Mouse (Mus musculus): ENCODE results near the gene Ptch1. TPM values are rescaled to one million over a fixed set of nuclear protein-coding genes. Genes with fewer than 3 reads are reported as not detected.

Ptch1 gene
- polyA plus RNA-seq, 1 experiment from 2014 or later, result 21.0 TPM

- H3K9me3 ChIP-seq, result no peaks in the 10 kb centered on the region
- peaks cover 100% of the 10 kb centered on the region for H3K4me1 ChIP-seq
- H3K4me3 ChIP-seq, result peak overlapping the region; percentile 25
- peaks cover 61% of the 10 kb centered on the region for H3K27me3 ChIP-seq (ENCODE audit: poor library complexity, severe bottlenecking)
- H3K27ac ChIP-seq, result peak overlapping the region; percentile 45; the same call in 1 of the 2 replicates
- H3K36me3 ChIP-seq (replicated peaks), result peaks cover 37% of the 10 kb centered on the region
- no peak for DNase-seq (ENCODE audit: extremely low spot score, low spot score)
- WGBS, result 48% methylated on average over 8 of the region's 8 CpGs
Measured at GRCm38 (mm10) chr13:63558297-63558890, 15.0 kb downstream of the Ptch1 start.

- DNase-seq (ENCODE audit: extremely low spot score, low spot score), result no peak
- Histone ChIP-seq H3K4me3 (peak overlapping the region; percentile 36; the same call in 1 of the 2 replicates), H3K27ac (peak overlapping the region; percentile 83; the same call in 1 of the 2 replicates), H3K9me3 (no peaks in the 10 kb centered on the region), H3K27me3 (ENCODE audit: poor library complexity, severe bottlenecking) (peaks cover 52% of the 10 kb centered on the region), H3K4me1 (peaks cover 100% of the 10 kb centered on the region), H3K36me3 (replicated peaks) (peaks cover 35% of the 10 kb centered on the region)
- 48% methylated on average over 1 of the region's 1 CpGs for WGBS
Measured at GRCm38 (mm10) chr13:63556431-63556830, 17.0 kb downstream of the Ptch1 start.

GRCm38 (mm10) chr13:63555885-63556284 is 17.5 kb downstream of the Ptch1 start:
- whole genome bisulfite sequencing, result 32% methylated on average over 5 of the region's 5 CpGs
- peaks cover 47% of the 10 kb centered on the region for H3K27me3 ChIP-seq (ENCODE audit: poor library complexity, severe bottlenecking)
- peak overlapping the region; percentile 36 for H3K4me3 ChIP-seq
- peaks cover 34% of the 10 kb centered on the region for H3K36me3 ChIP-seq (replicated peaks)
- no peak for DNase-seq (ENCODE audit: extremely low spot score, low spot score)
- H3K27ac ChIP-seq, result peak overlapping the region; percentile 83
- no peaks in the 10 kb centered on the region for H3K9me3 ChIP-seq
- H3K4me1 ChIP-seq, result peaks cover 100% of the 10 kb centered on the region

DNA sequence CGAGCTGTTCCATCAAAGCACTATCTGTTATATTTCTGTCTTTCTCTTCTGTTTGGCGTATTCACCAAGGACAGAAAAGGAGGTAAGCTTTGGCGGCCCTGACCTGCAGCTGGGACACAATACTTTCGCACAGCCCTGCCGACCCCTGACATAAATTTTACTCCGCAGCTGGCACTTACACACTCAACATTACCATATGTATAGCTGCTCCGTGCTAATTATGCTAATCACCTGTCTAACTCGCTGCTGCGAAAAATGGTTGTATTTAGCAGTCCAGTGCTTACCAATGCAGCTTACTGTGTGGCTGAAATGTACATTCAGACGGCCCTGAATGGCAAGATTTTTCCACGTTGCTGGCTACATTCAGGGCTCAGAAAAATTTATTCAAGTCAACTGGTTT is 18.8 kb downstream of the Ptch1 start:
- peak overlapping the region; percentile 36; the same call in 1 of the 2 replicates for H3K4me3 ChIP-seq

DNA sequence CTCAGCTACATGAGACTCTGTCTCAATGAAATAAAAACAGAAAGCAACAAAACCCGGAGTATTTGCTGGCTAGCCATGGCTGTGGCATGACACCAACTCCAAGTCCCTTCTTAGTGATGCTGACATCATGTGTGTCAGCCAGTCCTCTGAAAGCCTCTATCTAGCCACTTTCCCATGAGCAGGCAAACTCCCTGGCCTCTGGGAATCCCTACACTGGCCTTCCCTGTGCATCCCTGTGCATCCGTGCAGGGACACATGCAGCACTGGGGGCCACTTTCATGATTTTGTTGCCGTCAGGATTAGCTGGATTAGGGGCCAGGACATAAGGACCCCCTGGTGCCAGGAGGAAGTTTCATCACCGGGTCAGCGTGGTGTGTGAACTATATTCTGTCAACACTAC is 20.0 kb downstream of the Ptch1 start:
- peaks cover 24% of the 10 kb centered on the region for H3K36me3 ChIP-seq (replicated peaks)
- peak overlapping the region; percentile 83 for H3K27ac ChIP-seq
- no peak for DNase-seq (ENCODE audit: extremely low spot score, low spot score)
- WGBS, result 36% methylated on average over 5 of the region's 5 CpGs
- peaks cover 98% of the 10 kb centered on the region for H3K4me1 ChIP-seq
- H3K4me3 ChIP-seq, result peak overlapping the region; percentile 36
- peaks cover 23% of the 10 kb centered on the region; the same call in 1 of the 2 replicates for H3K27me3 ChIP-seq (ENCODE audit: poor library complexity, severe bottlenecking)
- no peaks in the 10 kb centered on the region for H3K9me3 ChIP-seq

More for the DNA sequence above, 18.8 kb downstream of the Ptch1 start:
- Histone ChIP-seq H3K9me3 (no peaks in the 10 kb centered on the region), H3K27ac (peak overlapping the region; percentile 83), H3K27me3 (ENCODE audit: poor library complexity, severe bottlenecking) (peaks cover 33% of the 10 kb centered on the region; the same call in 1 of the 2 replicates), H3K36me3 (replicated peaks) (peaks cover 34% of the 10 kb centered on the region), H3K4me1 (peaks cover 99% of the 10 kb centered on the region)
- DNase-seq (ENCODE audit: extremely low spot score, low spot score), result peak; percentile 68
- 25% methylated on average over 11 of the region's 11 CpGs for WGBS

DNA sequence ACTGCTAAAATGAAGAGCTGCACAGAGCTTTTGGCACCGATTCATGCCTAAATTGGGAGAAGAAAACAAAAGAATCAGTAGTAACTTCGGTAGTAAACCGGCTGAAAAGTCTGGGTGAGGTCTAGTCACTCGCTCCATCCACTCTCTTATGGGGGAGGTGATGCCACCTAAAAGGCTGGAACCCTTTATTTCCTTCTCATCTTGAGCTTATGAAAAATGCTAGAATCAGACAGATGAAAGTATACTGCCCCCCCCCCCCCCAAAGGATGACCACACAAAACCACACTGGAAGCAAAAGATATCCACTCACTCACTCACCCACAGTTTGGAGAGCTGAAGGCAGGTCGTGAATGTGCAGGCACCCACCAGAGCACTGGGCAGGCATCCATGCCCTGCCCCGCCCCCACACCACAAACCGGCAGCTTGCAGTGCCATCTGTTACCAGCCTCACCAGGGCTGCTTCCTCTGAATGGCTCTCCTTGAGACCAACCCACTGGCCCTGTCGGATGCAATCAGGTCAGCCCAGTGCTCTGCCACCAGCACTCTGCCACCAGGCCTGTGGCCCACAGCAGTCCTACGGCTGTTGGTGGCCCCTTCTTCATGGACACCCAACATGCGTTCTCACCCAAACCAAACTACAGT is 21.0 kb downstream of the Ptch1 start:
- no peak for DNase-seq (ENCODE audit: extremely low spot score, low spot score)
- H3K27ac ChIP-seq, result peak overlapping the region; percentile 73

DNA sequence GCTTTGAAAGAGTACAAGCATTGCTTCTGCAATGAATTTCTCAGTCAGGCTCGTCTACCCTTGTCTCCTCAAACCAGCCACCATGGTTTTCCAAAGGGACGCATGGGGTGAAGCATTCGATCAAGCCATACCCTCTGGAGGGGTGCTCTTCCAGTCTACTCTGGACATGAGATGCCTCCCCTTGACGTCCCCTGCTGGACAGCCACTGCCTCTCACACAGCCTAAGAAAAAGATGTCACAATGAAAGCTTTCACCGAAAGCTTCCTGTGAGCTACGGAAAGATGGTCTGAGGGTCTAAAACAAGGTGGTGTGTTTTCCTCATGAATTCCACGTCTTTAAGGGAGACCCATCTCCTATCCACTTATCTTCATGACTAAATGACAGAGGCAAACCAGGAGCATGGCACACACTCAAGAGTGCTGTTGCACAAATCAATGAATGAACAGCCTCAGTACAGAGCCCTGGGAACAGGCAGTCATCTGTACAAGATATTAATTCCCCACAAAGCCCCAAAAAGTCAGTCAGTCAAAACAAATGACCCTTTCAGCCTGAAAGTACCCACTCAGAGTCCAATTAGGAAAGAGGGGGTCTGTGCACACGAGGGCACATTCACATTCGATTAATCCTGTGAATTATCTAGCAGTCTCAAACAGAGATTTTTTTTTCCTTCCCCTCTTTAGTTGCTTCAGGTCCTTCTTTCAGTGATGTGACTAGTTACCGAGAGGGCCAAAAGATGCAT is 21.7 kb downstream of the Ptch1 start:
- no peak for DNase-seq (ENCODE audit: extremely low spot score, low spot score)
- Histone ChIP-seq H3K27me3 (ENCODE audit: poor library complexity, severe bottlenecking) (peaks cover 6% of the 10 kb centered on the region; the same call in 1 of the 2 replicates), H3K4me1 (peaks cover 83% of the 10 kb centered on the region), H3K9me3 (no peaks in the 10 kb centered on the region), H3K4me3 (peak overlapping the region; percentile 19; the same call in 1 of the 2 replicates), H3K27ac (peak overlapping the region; percentile 73), H3K36me3 (replicated peaks) (peaks cover 39% of the 10 kb centered on the region)
- 56% methylated on average over 10 of the region's 10 CpGs for WGBS

More for the DNA sequence above, 21.0 kb downstream of the Ptch1 start:
- WGBS, result 65% methylated on average over 10 of the region's 10 CpGs
- Histone ChIP-seq H3K9me3 (no peaks in the 10 kb centered on the region), H3K36me3 (replicated peaks) (peaks cover 33% of the 10 kb centered on the region), H3K27me3 (ENCODE audit: poor library complexity, severe bottlenecking) (peaks cover 13% of the 10 kb centered on the region; the same call in 1 of the 2 replicates), H3K4me1 (peaks cover 90% of the 10 kb centered on the region), H3K4me3 (peak overlapping the region; percentile 19; the same call in 1 of the 2 replicates)

DNA sequence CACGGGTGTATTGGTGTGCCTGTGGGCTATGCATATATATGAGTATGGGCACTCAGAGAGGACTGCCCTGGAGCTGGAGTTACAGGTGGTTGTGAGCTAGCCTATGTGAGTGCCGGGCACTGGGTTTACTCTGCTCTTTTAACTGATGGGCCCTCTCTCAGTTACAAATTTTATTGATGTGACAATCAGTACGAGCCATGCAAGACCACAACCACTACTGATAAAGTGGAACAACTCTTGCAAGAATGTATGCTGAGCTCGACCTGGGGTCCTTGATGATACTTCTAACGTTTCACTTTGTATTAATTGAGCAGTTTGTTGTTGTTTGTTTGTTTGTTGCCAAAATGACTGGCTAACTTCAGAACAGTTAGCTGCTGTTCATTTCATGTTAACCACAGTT is 23.0 kb downstream of the Ptch1 start:
- no peak overlapping the region for H3K4me3 ChIP-seq
- H3K27ac ChIP-seq, result no peak overlapping the region
- peaks cover 50% of the 10 kb centered on the region for H3K36me3 ChIP-seq (replicated peaks)
- H3K4me1 ChIP-seq, result peaks cover 79% of the 10 kb centered on the region
- WGBS, result 90% methylated on average over 5 of the region's 5 CpGs
- no peaks in the 10 kb centered on the region for H3K27me3 ChIP-seq (ENCODE audit: poor library complexity, severe bottlenecking)
- DNase-seq (ENCODE audit: extremely low spot score, low spot score), result no peak
- no peaks in the 10 kb centered on the region for H3K9me3 ChIP-seq

DNA sequence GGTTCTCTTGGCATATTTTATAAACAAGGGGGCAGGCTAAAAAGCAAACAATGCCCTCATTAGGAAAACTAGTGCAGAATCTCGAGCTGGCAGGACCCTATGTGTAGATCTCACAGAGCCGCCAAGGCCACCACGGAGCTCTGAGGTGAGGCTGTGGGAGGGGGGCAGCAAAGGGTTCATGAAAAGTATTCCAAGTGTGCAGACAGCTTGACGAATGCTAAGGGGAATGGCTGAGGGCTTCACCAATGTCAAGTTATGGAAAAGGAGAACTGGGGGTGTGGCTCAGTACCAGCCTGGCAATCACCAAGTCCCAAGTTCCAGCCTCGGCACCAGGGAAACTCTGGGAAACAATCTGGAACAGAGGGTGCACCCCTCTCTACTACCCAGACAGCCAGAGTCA is 24.2 kb downstream of the Ptch1 start:
- no peak overlapping the region for H3K4me3 ChIP-seq
- H3K36me3 ChIP-seq (replicated peaks), result peaks cover 61% of the 10 kb centered on the region
- H3K27ac ChIP-seq, result no peak overlapping the region
- no peak for DNase-seq (ENCODE audit: extremely low spot score, low spot score)
- 80% methylated on average over 5 of the region's 5 CpGs for WGBS
- H3K27me3 ChIP-seq (ENCODE audit: poor library complexity, severe bottlenecking), result no peaks in the 10 kb centered on the region
- H3K4me1 ChIP-seq, result peaks cover 79% of the 10 kb centered on the region
- H3K9me3 ChIP-seq, result no peaks in the 10 kb centered on the region

- Histone ChIP-seq H3K36me3 (replicated peaks) (peaks cover 62% of the 10 kb centered on the region), H3K27me3 (ENCODE audit: poor library complexity, severe bottlenecking) (no peaks in the 10 kb centered on the region), H3K4me1 (peaks cover 79% of the 10 kb centered on the region)
Measured at GRCm38 (mm10) chr13:63548571-63548970, 24.8 kb downstream of the Ptch1 start.

GRCm38 (mm10) chr13:63545291-63545690 is 28.1 kb downstream of the Ptch1 start:
- H3K4me3 ChIP-seq, result no peak overlapping the region
- H3K36me3 ChIP-seq (replicated peaks), result peaks cover 79% of the 10 kb centered on the region
- H3K27ac ChIP-seq, result no peak overlapping the region

More at GRCm38 (mm10) chr13:63548571-63548970, 24.8 kb downstream of the Ptch1 start:
- Histone ChIP-seq H3K27ac (no peak overlapping the region), H3K9me3 (no peaks in the 10 kb centered on the region), H3K4me3 (no peak overlapping the region)
- WGBS, result 95% methylated on average over 4 of the region's 4 CpGs
- DNase-seq (ENCODE audit: extremely low spot score, low spot score), result no peak

DNA sequence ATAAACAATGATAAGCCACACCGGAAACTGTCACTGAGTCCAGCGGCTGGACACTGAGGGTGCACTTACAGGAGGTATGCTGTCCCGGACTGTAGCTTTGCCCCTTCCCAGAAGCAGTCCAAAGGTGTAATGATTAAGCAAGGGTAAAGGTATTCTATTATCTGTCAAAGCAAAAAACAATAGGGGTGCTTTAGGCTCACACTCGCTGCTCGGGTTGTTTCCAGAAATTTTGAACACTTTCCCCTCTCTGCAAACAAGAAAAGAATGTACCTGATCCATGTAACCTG is 28.5 kb downstream of the Ptch1 start:
- H3K27ac ChIP-seq, result no peak overlapping the region
- H3K27me3 ChIP-seq (ENCODE audit: poor library complexity, severe bottlenecking), result no peaks in the 10 kb centered on the region
- H3K4me3 ChIP-seq, result no peak overlapping the region
- H3K36me3 ChIP-seq (replicated peaks), result peaks cover 79% of the 10 kb centered on the region
- DNase-seq (ENCODE audit: extremely low spot score, low spot score), result no peak
- H3K9me3 ChIP-seq, result no peaks in the 10 kb centered on the region
- WGBS, result 64% methylated on average over 5 of the region's 5 CpGs
- H3K4me1 ChIP-seq, result peaks cover 75% of the 10 kb centered on the region

More at GRCm38 (mm10) chr13:63545291-63545690, 28.1 kb downstream of the Ptch1 start:
- WGBS, result 76% methylated on average over 7 of the region's 7 CpGs
- DNase-seq (ENCODE audit: extremely low spot score, low spot score), result no peak
- H3K27me3 ChIP-seq (ENCODE audit: poor library complexity, severe bottlenecking), result no peaks in the 10 kb centered on the region
- H3K9me3 ChIP-seq, result no peaks in the 10 kb centered on the region
- H3K4me1 ChIP-seq, result peaks cover 79% of the 10 kb centered on the region

Data from forebrain, embryonic 10.5 days (tissue).